Mouse (Mus musculus): Measurements from ENCODE around the gene Cdk5rap2. TPM values are rescaled to one million over a fixed set of nuclear protein-coding genes. Genes with fewer than 3 reads are reported as not detected.

Gene Cdk5rap2
- polyA plus RNA-seq, 1 experiment from 2014 or later, result 19.3 TPM

- Histone ChIP-seq H3K9me3 (ENCODE audit: low read length) (no peaks in the 10 kb centered on the region), H3K36me3 (ENCODE audit: insufficient read depth, low read length) (peaks cover 29% of the 10 kb centered on the region), H3K4me2 (replicated peaks; ENCODE audit: low read depth, low read length) (no peak overlapping the region), H3K4me3 (ENCODE audit: low read length) (no peak overlapping the region), H3K27ac (ENCODE audit: low read length) (no peak overlapping the region), H3K27me3 (ENCODE audit: insufficient read depth, low read length) (no peaks in the 10 kb centered on the region), H3K9ac (replicated peaks; ENCODE audit: low read length) (no peak overlapping the region), H3K4me1 (ENCODE audit: insufficient read depth, low read length) (peaks cover 27% of the 10 kb centered on the region)
- WGBS, result 75% methylated on average over 1 of the region's 1 CpGs
- peak; percentile 11 for ATAC-seq (ENCODE audit: low FRiP score, low TSS enrichment)
Measured at GRCm38 (mm10) chr4:70221370-70221769, 188.9 kb downstream of the Cdk5rap2 start.

GRCm38 (mm10) chr4:70220277-70221180 lies 189.7 kb downstream of the Cdk5rap2 start:
- peak; percentile 78 for ATAC-seq (ENCODE audit: low FRiP score, low TSS enrichment)
- Histone ChIP-seq H3K4me1 (ENCODE audit: insufficient read depth, low read length) (peaks cover 27% of the 10 kb centered on the region), H3K4me3 (ENCODE audit: low read length) (no peak overlapping the region), H3K36me3 (ENCODE audit: insufficient read depth, low read length) (peaks cover 23% of the 10 kb centered on the region), H3K27ac (ENCODE audit: low read length) (peak overlapping the region; percentile 50; the same call in 1 of the 2 replicates), H3K9me3 (ENCODE audit: low read length) (no peaks in the 10 kb centered on the region), H3K4me2 (replicated peaks; ENCODE audit: low read depth, low read length) (no peak overlapping the region), H3K9ac (replicated peaks; ENCODE audit: low read length) (no peak overlapping the region), H3K27me3 (ENCODE audit: insufficient read depth, low read length) (no peaks in the 10 kb centered on the region)
- 44% methylated on average over 10 of the region's 10 CpGs for WGBS

GRCm38 (mm10) chr4:70219776-70220175 lies 190.5 kb downstream of the Cdk5rap2 start:
- H3K4me1 ChIP-seq (ENCODE audit: insufficient read depth, low read length), result peaks cover 27% of the 10 kb centered on the region
- no peak overlapping the region for H3K9ac ChIP-seq (replicated peaks; ENCODE audit: low read length)
- H3K4me2 ChIP-seq (replicated peaks; ENCODE audit: low read depth, low read length), result no peak overlapping the region
- no peaks in the 10 kb centered on the region for H3K27me3 ChIP-seq (ENCODE audit: insufficient read depth, low read length)
- ATAC-seq (ENCODE audit: low FRiP score, low TSS enrichment), result no peak
- WGBS, result 58% methylated on average over 4 of the region's 4 CpGs
- H3K9me3 ChIP-seq (ENCODE audit: low read length), result no peaks in the 10 kb centered on the region
- peaks cover 21% of the 10 kb centered on the region for H3K36me3 ChIP-seq (ENCODE audit: insufficient read depth, low read length)
- no peak overlapping the region for H3K4me3 ChIP-seq (ENCODE audit: low read length)
- H3K27ac ChIP-seq (ENCODE audit: low read length), result no peak overlapping the region

DNA sequence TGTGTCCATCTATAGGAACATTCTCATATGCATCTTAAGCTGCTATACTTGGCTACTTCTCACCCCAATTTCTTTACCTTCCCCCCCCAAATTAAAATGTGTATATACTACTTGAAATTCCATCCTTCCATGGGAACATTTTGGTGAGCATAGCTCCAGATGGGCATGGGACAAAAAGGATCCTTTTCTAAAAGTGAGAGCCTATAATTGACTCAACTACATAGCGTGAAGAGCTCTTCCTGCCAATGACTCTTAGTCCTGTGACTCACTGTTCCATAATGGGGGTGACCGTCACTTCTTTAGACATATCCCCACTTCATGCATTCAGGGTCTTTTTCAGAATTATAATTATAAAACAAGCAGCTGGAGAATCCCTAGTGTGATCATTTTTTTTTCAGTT lies 224.3 kb downstream of the Cdk5rap2 start:
- Histone ChIP-seq H3K27ac (ENCODE audit: low read length) (no peak overlapping the region), H3K9me3 (ENCODE audit: low read length) (no peaks in the 10 kb centered on the region), H3K36me3 (ENCODE audit: insufficient read depth, low read length) (no peaks in the 10 kb centered on the region), H3K27me3 (ENCODE audit: insufficient read depth, low read length) (no peaks in the 10 kb centered on the region), H3K4me3 (ENCODE audit: low read length) (no peak overlapping the region), H3K4me2 (replicated peaks; ENCODE audit: low read depth, low read length) (no peak overlapping the region), H3K9ac (replicated peaks; ENCODE audit: low read length) (no peak overlapping the region), H3K4me1 (ENCODE audit: insufficient read depth, low read length) (no peaks in the 10 kb centered on the region)
- 89% methylated on average over 2 of the region's 2 CpGs for WGBS
- ATAC-seq (ENCODE audit: low FRiP score, low TSS enrichment), result no peak

Other genes with a start within 250 kb of the Cdk5rap2 start
- gene Megf9, start 124.6 kb upstream of the Cdk5rap2 start, polyA plus RNA-seq (2015; fragmentation: Nextera tagmentation; extraction: Ambion mirVana), result 11.9 and 13.7 TPM in 2 replicates

Data from kidney, embryonic 16.5 days (tissue).